Comparison of ENCODE assay signal across 22 mouse cellular contexts in genomic region chr5:143499197-143499596, GRCm38 (mm10). TPM values are rescaled to one million over a fixed set of nuclear protein-coding genes. Genes with fewer than 3 reads are reported as not detected.
DNase-seq lines count a peak whose midpoint lies in the region; ATAC-seq and TF ChIP-seq lines count a peak whose summit lies in the region.
"Had no signal": no experiment of that assay in that cellular context is flagged by ENCODE, and none has a peak within 500 bp of the region (broad histone marks: within the 10 kb centered on the region; RNA-seq: fewer than 3 reads in every experiment).

No protein-coding gene starts in this region.

- H3K9me3 ChIP-seq in MEL (replicated peaks; ENCODE audit: insufficient read depth, low read length), result no peaks in the 10 kb centered on the region
- no peaks in the 10 kb centered on the region for H3K9me3 ChIP-seq in midbrain, embryonic 15.5 days
- H3K9me3 ChIP-seq: embryonic facial prominence, embryonic 10.5 days; embryonic facial prominence, embryonic 12.5 days; forebrain, embryonic 13.5 days; forebrain, embryonic 15.5 days had no signal

- 91% methylated on average over 7 of the region's 7 CpGs for WGBS in midbrain, embryonic 15.5 days

- ATAC-seq in granulocyte monocyte progenitor cell, adult 5-6 weeks (replicated peaks; ENCODE audit: poor library complexity, severe bottlenecking), result peak; percentile 88
- peak; percentile 65 for ATAC-seq in megakaryocyte, adult 5-6 weeks (ENCODE audit: poor library complexity, severe bottlenecking)
- no peak for ATAC-seq in midbrain, embryonic 15.5 days (replicated peaks)
- ATAC-seq: forebrain, embryonic 13.5 days; forebrain, embryonic 15.5 days; forebrain, postnatal 0 days had no signal

- no peak overlapping the region for H3K4me2 ChIP-seq in midbrain, embryonic 15.5 days
- H3K4me2 ChIP-seq: embryonic facial prominence, embryonic 12.5 days; forebrain, embryonic 13.5 days; forebrain, embryonic 15.5 days had no signal

- no peaks in the 10 kb centered on the region for H3K27me3 ChIP-seq in MEL (ENCODE audit: control insufficient read depth in 1 of 2, insufficient read depth in 2 of 2, low read length in 2 of 2)
- no peaks in the 10 kb centered on the region for H3K27me3 ChIP-seq in midbrain, embryonic 15.5 days (replicated peaks)
- H3K27me3 ChIP-seq: embryonic facial prominence, embryonic 12.5 days; forebrain, embryonic 13.5 days; forebrain, embryonic 15.5 days had no signal

- TF ChIP-seq EP300 in MEL (IDR thresholded peaks at IDR 0.05; ENCODE audit: low read depth in 1 of 2, low read length in 2 of 2), result no peak

- H3K36me3 ChIP-seq in MEL (ENCODE audit: control insufficient read depth in 1 of 2, insufficient read depth in 2 of 2, low read length in 2 of 2), result peaks cover 0 to 3% of the 10 kb centered on the region in 2 experiments; a peak in 2 of 4 replicates
- H3K36me3 ChIP-seq in midbrain, embryonic 15.5 days (replicated peaks), result peaks cover 12% of the 10 kb centered on the region

- TF ChIP-seq RAD21 in MEL (IDR thresholded peaks at IDR 0.05; ENCODE audit: low read depth, low read length), result no peak

- TF ChIP-seq CTCF in MEL (IDR thresholded peaks at IDR 0.05 in 2 of 3, conservative IDR thresholded peaks at IDR 0.05 in 1 of 3; ENCODE audit: control insufficient read depth in 1 of 3, insufficient read depth in 1 of 3, low read depth in 2 of 3, low read length in 3 of 3, poor library complexity in 1 of 3, severe bottlenecking in 1 of 3), result no peak

- DNase-seq in MEL (ENCODE audit: low read depth, low spot score) (peak; percentile 40), MEL-GATA-1-ER (ENCODE audit: extremely low read depth, low read depth) (peak; percentile 32)
- no peak for DNase-seq in kidney, adult 11 months
- no peak for DNase-seq in urinary bladder, postnatal 25 days (ENCODE audit: low spot score)
- DNase-seq in retina, postnatal 1 day, result no peak
- DNase-seq: adrenal gland, adult 2 months; adrenal gland, postnatal 10 days; adrenal gland, postnatal 25 days; cerebellum, adult 11 months; cerebellum, adult 18-20 months; cerebellum, adult 8-10 months; cerebellum, adult 9-11 months; cerebellum, postnatal 14 days; cerebellum, postnatal 36 days; forebrain, postnatal 0 days had no signal

- no peak overlapping the region for H3K9ac ChIP-seq in MEL (ENCODE audit: control insufficient read depth, low read depth, low read length, poor library complexity, severe bottlenecking)
- no peak overlapping the region for H3K9ac ChIP-seq in midbrain, embryonic 15.5 days
- H3K9ac ChIP-seq: embryonic facial prominence, embryonic 12.5 days; forebrain, embryonic 13.5 days; forebrain, embryonic 15.5 days; forebrain, postnatal 0 days had no signal

- H3K4me3 ChIP-seq in MEL (ENCODE audit: control insufficient read depth in 1 of 2, insufficient read depth in 1 of 2, low read depth in 2 of 2, low read length in 2 of 2), result no peak overlapping the region
- no peak overlapping the region for H3K4me3 ChIP-seq in midbrain, embryonic 15.5 days
- H3K4me3 ChIP-seq: embryonic facial prominence, embryonic 10.5 days; embryonic facial prominence, embryonic 12.5 days; forebrain, embryonic 13.5 days; forebrain, embryonic 15.5 days had no signal

- H3K79me2 ChIP-seq in MEL (ENCODE audit: control insufficient read depth, insufficient read depth, low read length, poor library complexity), result no peaks in the 10 kb centered on the region

- no peak for TF ChIP-seq POLR2A in MEL (IDR thresholded peaks at IDR 0.05; ENCODE audit: control insufficient read depth in 1 of 2, insufficient read depth in 1 of 2, low read depth in 1 of 2, low read length in 2 of 2, poor library complexity in 1 of 2)

- H3K4me1 ChIP-seq in MEL (ENCODE audit: control insufficient read depth in 1 of 2, insufficient read depth in 2 of 2, low read length in 2 of 2), result no peaks in the 10 kb centered on the region
- H3K4me1 ChIP-seq in midbrain, embryonic 15.5 days, result no peaks in the 10 kb centered on the region
- H3K4me1 ChIP-seq: embryonic facial prominence, embryonic 10.5 days; embryonic facial prominence, embryonic 12.5 days; forebrain, embryonic 13.5 days; forebrain, embryonic 15.5 days had no signal

- no peak overlapping the region for H3K27ac ChIP-seq in MEL (ENCODE audit: control insufficient read depth, low read depth, low read length)
- H3K27ac ChIP-seq in midbrain, embryonic 15.5 days, result no peak overlapping the region
- H3K27ac ChIP-seq: embryonic facial prominence, embryonic 10.5 days; embryonic facial prominence, embryonic 12.5 days; forebrain, embryonic 13.5 days; forebrain, embryonic 15.5 days had no signal

TF ChIP-seq in MEL, 35 proteins besides CTCF, POLR2A, EP300 and RAD21:
- no peak for TF ChIP-seq ELF1 (IDR thresholded peaks at IDR 0.05; ENCODE audit: low read depth, low read length)
- TF ChIP-seq MAZ (IDR thresholded peaks at IDR 0.05; ENCODE audit: low read depth, low read length), result no peak
- TF ChIP-seq SMC3 (IDR thresholded peaks at IDR 0.05; ENCODE audit: low read depth, low read length), result no peak
- no peak for TF ChIP-seq USF1 (IDR thresholded peaks at IDR 0.05; ENCODE audit: low read depth, low read length)
- TF ChIP-seq RCOR1 (IDR thresholded peaks at IDR 0.05; ENCODE audit: low read depth, low read length), result no peak

RNA-seq across cellular contexts. Expression of gene Rac1, which starts 28.6 kb away (rescaled TPM):
- 134 and 148 TPM in 2 replicates for total RNA-seq in MEL (2012; rRNA removed)
- 100 to 1,000 TPM; 105 to 251 TPM for polyA plus RNA-seq in MEL (2012; ENCODE audit: insufficient read depth in 1 of 2, insufficient read length in 2 of 2, low read depth in 1 of 2, low replicate concordance in 2 of 2, missing spikeins in 1 of 2)
- 349 and 471 TPM in 2 replicates for total RNA-seq in granulocyte monocyte progenitor cell, adult 5-6 weeks (2014; fragmentation: Nextera tagmentation)
- 118 and 134 TPM in 2 replicates for total RNA-seq in granulocyte monocyte progenitor cell, adult 5-6 weeks (2017)
- total RNA-seq in megakaryocyte, adult 5-6 weeks (2015), result 1,230 and 1,275 TPM in 2 replicates
- 215 and 239 TPM in 2 replicates for total RNA-seq in megakaryocyte, adult 5-6 weeks (2017)
- 389 and 397 TPM in 2 replicates for polyA plus RNA-seq in midbrain, embryonic 15.5 days (2015; fragmentation: Nextera tagmentation; extraction: Ambion mirVana)

RNA-seq across cellular contexts. Expression of gene Daglb, which starts 34.8 kb away (rescaled TPM):
- 9.0 and 10.4 TPM in 2 replicates for total RNA-seq in MEL (2012; rRNA removed)
- polyA plus RNA-seq in MEL (2012; ENCODE audit: insufficient read depth in 1 of 2, insufficient read length in 2 of 2, low read depth in 1 of 2, low replicate concordance in 2 of 2, missing spikeins in 1 of 2), result 1 to 10 TPM in 1 of 2 experiments, not detected in 1; 8.9 TPM
- total RNA-seq in granulocyte monocyte progenitor cell, adult 5-6 weeks (2014; fragmentation: Nextera tagmentation), result 11.7 and 22.8 TPM in 2 replicates
- total RNA-seq in granulocyte monocyte progenitor cell, adult 5-6 weeks (2017), result 24.1 and 25.0 TPM in 2 replicates
- 16.0 and 16.1 TPM in 2 replicates for total RNA-seq in megakaryocyte, adult 5-6 weeks (2015)
- 27.0 and 36.3 TPM in 2 replicates for total RNA-seq in megakaryocyte, adult 5-6 weeks (2017)
- polyA plus RNA-seq in midbrain, embryonic 15.5 days (2015; fragmentation: Nextera tagmentation; extraction: Ambion mirVana), result 22.6 and 23.3 TPM in 2 replicates

Comparison
In these comparisons a context has a peak if more than half of its experiments do, and no peak if none do; other contexts are left out.
1. DNase-seq: peak in MEL (single experiment) and MEL-GATA-1-ER (single experiment); none in kidney, adult 11 months (single experiment), urinary bladder, postnatal 25 days (single experiment) and retina, postnatal 1 day (single experiment).